Mouse (Mus musculus) urinary bladder, postnatal 10 days (tissue): Measurements from ENCODE around the gene Rabepk.
A peak's percentile ranks its signal among the peaks of the same experiment; 100 is the strongest.
"Not testable (repeated sequence)": the region's sequence is repeated elsewhere in the genome, so short reads cannot be mapped to it uniquely, and the experiment has no call there.

ENCODE experiments used
- DNase-seq: peaks from one replicate; pipeline ENCODE4 v3.0.0; 2022; ENCODE audit warnings: low spot score

The Rabepk gene

DNA sequence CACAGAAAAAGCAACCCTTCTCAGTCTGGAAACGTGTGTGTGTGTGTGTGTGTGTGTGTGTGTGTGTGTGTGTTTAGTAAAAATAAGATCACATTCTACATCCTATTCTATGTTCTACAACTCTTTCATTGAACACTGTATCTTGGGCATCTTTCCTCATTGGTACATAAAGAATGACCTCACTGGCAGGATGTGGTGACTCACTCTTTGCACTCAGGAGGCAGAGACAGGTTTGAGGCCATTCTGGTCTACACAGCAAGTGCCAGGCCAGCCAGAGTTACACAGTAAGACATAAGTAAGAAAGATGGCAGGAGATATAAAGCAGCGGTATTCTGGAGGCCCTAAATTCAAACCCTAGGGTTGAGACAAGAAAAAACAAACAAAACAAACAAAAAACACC lies 36.8 kb downstream of the Rabepk start:
- DNase-seq, result no peak

DNA sequence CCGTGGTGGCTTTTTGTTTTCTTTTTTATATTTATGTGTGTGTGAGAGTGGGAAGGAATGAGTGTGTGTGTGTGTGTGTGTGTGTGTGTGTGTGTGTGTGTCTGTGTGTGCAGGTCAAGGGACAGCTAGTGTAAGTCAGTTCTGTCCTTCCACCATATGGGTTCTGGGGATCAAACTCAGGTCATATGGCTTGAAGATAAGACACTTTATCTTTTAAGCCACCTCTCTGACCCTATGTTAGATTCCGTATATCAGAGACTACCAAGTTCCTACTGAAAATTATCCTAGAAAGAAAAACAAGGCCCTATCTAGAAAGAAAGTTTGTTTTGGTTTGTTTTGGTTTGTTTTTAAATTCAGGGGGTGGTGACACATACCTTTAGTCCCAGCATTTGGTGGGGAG lies 37.5 kb downstream of the Rabepk start:
- no peak for DNase-seq

DNA sequence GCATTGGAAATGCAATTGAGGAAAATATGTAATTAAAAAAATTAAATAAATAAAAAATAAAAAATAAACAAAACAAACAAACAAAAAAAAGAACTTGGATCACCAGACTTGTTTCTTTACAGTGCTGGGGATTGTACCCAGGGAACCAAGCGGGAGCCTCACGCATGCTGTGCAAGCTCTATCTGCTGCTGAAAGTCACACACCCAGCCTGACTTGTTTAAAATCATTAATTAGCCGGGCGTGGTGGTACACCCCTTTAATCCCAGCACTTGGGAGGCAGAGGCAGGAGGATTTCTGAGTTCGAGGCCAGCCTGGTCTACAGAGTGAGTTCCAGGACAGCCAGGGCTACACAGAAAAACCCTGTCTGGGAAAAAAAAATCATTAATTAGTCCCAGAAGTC lies 38.4 kb downstream of the Rabepk start:
- not testable (repeated sequence) for DNase-seq

DNA sequence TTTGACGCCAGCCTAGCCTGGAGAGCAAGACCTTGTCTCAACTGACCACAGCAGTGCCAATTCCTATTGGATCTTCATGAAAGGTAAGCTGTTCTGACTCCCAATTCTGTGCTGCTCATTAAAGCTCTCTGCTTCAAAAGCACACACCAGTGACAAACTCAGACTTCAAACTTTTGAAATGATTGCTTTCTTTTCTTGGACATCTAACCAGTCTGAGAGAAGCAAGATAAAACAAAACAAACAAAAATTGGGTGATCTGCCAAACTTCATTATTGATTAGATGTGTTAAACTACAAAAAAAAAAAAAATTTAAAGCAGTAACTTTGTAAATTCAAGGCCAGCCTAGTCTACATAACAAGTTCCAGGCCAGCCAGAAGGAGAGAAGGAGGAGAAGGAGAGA lies 42.4 kb downstream of the Rabepk start:
- DNase-seq, result no peak

DNA sequence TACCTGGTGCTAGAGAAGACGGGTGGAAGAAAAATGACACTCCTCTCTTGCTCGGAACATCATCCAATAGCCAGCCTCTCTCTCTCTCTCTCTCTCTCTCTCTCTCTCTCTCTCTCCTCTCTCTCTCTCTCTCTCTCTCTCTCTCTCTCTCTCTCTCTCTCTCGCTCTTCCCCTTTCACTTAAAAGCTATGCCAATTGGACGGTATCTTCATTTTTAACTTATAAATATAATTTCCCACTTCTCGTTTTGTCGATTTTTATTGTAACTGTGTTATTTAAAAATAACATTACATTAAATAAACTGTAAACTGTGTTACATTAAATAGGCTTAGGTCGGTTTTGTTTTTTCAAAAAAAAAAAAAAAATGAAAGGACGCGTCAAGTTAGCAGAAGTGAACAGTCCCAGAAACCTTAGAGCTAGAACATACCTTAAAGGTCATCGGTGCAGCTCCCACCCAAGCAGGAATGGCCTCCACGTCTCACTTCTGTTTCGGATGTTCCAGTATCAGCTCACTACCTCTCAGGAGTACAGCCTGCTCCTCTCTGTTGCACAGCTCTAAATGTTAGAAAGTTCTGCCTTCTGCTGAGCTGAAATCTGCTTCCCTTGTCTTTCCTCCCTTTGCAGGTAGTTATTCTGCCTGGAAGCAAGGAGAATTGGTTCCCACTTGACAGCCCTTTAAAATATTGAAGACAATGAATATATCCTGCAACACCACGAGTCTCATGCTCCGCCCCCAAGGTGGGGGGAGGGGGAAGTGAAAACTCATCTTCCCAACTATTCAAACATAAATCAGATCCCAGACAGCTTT lies 45.0 kb downstream of the Rabepk start, which contains the start of gene Gapvd1:
TSS of gene Gapvd1 (minus strand) at position 682 of the 808 bp plus-strand sequence.
- no peak for DNase-seq

GRCm38 (mm10) chr2:34753811-34754550 lies 45.7 kb downstream of the Rabepk start:
- peak; percentile 46 for DNase-seq

- no peak for DNase-seq
Observed at GRCm38 (mm10) chr2:34750245-34750644, 49.5 kb downstream of the Rabepk start.

DNA sequence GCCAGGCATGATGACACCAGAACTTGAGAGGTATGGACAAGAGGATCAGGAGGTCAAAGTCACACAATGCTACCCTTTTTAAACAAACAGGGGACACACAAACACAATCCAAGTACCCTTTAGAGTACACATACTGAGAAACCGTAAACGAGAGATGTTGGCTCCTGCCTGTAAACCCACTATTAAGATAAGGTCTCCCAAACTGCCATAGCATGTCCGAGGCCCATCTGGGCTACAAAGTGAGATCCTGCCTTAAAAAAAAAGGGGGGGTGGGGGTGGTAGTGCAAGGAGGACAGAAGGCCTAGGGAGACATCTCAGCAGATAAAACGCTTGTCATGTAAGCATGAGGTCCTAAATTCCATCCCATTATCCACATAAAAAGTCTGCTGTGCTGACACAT lies 51.2 kb downstream of the Rabepk start:
- DNase-seq, result no peak

GRCm38 (mm10) chr2:34745673-34746072 lies 54.0 kb downstream of the Rabepk start:
- DNase-seq, result no peak

DNA sequence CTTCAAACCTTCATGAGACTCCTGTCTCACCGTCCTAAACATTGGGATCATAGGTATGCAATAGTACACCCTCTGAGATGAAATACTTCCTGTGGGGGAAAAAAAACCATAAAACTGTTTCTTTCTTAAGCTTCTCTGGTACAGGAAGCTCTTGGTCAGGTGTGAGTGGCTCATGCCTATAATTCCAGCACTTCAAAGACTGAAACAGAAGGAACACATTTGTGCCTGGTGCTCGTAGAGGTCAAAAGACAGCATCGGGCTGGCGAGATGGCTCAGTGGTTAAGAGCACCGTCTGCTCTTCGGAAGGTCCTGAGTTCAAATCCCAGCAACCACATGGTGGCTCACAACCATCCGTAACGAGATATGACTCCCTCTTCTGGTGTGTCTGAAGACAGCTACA lies 55.2 kb downstream of the Rabepk start:
- no peak for DNase-seq

DNA sequence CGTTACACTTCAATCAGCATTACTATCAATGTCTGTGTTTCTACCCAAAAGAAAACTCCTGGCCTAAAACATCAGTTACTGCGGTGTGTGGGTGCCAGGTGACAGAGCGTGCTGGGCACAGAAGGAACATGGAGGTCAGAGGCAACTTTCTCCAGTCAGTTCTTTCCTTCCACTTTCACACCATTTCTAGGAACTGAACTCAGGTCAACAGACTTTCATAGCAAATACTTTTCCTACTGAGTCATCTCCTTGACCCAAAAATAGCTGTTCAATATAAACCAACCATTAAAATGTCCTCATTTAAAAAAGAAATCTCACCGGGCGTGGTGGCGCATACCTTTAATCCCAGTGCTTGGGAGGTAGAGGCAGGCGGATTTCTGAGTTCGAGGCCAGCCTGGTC lies 57.0 kb downstream of the Rabepk start:
- no peak for DNase-seq

DNA sequence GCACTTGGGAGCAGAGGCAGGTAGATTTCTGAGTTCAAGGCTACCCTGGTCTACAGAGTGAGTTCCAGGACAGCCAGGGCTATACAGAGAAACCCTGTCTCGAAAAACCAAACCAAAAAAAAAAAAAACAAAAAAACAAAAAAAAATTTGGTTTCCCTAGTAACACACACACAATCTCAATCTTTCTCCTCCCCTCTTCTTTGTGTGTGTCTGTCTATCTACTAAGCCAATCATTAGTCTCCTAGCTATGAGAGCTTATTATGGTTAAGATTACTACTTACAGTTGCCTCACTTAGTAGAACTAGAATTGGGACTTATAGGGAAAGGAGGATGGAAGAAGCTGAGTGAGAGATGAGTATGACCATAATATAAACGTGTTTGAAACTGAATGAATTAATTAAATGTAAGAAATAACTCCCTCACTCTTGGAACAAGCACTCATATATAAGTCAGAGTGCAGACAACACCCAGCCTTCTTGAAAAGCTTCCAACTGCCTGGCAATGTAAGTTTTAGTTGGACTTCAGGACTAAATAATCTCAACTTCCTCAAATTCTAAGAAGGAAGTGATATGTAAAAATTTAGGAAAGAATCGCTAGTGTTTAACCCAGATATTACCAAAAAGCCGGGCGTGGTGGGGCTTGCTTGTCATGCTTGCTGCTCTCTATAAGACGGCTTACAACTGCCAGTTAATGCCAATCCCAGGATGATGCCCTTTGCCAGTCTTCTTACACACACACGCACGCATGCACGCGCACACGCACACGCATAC lies 58.1 kb downstream of the Rabepk start:
- no peak for DNase-seq

GRCm38 (mm10) chr2:34739684-34740391 lies 59.9 kb downstream of the Rabepk start:
- DNase-seq, result no peak

DNA sequence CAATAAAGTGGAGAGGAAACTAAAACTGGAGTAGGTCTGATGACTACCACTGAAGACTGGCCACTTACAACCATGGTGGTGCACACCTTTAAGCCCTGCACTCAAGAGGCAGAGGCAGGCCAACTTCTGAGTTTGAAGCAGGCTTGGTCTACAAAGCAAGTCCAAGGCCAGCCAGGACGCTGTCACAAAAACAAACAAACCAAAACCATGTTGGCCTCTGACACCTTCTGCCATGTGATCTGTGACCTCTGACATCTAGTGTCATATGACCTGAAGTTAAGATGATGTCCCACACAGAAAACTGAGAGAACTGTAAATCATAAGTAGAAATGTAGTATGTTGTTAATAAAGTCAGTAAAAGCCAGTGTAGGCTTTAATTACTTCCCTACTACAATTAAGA lies 61.8 kb downstream of the Rabepk start:
- no peak for DNase-seq

DNA sequence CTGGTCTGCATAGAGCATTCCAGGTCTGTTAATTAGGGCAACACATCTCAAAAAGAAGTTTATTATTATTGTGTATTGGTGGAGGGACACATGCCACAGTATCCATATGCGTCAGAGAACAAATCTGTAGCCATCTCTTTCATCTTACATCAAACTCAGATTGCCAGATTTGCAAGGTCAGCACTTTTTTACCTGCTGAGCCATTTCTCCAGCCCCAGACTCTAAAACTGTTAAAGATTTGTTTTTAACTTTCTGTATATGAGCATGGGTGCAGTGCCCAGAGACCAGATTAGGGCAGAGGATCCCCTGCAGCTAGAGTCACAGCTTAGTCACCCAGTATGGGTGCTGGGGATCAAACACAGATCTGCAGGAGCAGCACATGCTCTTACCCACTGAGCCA lies 63.1 kb downstream of the Rabepk start:
- DNase-seq, result no peak
